Mouse (Mus musculus) spleen, embryonic (tissue): ENCODE data around the gene Phf14.

Experiments used
- CTCF ChIA-PET: fragments of 350-600 bp; sonication (Branson Sonifier 250); formaldehyde crosslinking; loops from one replicate; lab custom pipeline; 2022; lab: Charles Lee

The Phf14 gene

GRCm38 (mm10) chr6:12020738-12021137 lies 113.1 kb downstream of the Phf14 start:
- CTCF ChIA-PET, result no interaction called here

DNA sequence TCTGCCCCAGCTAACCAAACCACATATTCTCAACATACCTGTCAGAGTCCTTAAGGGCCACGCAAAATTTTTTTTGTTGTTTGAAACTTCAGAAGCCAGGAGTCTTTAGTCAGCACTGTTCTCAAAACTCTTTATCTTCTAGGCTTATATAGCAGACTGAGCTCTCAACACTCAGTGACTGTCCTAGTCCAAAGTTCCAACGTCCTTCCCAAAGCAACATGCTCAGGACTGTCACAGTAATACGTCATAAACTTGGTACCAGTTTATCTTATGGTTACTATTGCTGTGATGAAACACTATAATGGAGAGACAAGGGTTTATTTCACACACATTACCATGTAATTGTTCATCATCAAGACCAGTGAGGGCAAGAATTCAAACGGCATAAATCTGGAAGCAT lies 113.9 kb downstream of the Phf14 start:
- CTCF ChIA-PET, result no interaction called here

DNA sequence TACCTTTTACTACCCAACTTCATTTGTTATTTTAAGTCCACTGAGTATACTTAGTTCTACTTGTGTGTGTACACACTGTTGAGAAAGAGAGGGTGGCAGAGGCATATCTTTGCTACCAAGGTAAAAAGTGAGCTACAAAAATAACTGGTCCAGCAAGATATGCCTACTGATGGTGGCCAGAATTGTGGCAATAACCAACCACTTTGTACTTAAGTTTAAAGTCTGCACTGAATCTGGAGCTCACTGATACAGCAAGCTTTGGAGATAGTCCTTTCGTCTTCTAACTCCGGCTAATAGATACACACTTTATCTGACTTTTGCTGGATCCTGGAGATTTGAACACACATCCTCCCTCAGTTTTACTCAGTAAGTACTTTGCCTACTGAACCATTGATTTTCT lies 115.8 kb downstream of the Phf14 start:
- CTCF ChIA-PET, result no interaction called here

- CTCF ChIA-PET, result no interaction called here
These were observed 119.4 kb downstream of the Phf14 start for GRCm38 (mm10) chr6:12026804-12027537.

DNA sequence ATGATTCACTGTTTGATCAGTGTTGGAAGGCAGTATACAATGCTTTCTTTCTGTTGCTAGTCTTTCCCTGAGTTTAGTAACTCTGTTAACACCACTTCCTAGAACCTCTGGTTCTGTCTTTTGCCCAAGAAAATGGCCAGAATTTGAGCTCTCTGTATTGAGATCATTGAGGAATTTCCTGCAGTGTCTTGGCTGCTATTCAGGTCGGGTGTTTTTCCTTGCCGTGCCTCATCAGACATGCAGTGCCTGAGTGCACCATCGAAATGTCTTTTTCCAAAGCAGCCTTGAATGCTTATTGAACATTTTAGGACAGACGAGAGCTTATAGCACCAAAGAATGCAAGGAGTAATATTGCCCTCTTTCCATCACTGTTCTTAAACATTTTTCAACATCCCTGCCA lies 127.0 kb downstream of the Phf14 start:
- CTCF ChIA-PET, result no interaction called here

DNA sequence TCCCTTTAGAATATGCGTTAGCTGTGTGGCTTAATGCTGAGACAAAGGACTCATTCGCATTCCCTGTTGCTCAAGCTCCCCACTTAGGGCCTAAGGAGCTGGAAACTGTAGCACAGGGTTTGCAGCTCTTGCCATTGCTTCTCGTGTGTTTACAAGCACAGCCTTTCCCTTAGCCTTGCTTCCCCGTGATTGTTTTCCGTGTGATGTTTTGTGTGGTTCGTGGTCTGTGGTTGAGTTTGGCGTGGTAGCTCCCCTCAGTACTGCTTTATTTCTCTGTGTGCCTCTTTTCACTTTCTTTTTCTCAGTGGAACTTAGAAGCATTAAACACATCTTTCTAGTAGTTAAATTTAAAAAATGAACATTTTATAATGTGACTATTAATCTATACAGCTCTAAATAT lies 130.7 kb downstream of the Phf14 start:
- CTCF ChIA-PET, result no interaction called here

- CTCF ChIA-PET, result no interaction called here
These were observed 145.3 kb downstream of the Phf14 start for GRCm38 (mm10) chr6:12052884-12053283.

- CTCF ChIA-PET, result no interaction called here
These were observed 146.5 kb downstream of the Phf14 start for GRCm38 (mm10) chr6:12054149-12054548.

GRCm38 (mm10) chr6:12058717-12059116 lies 151.1 kb downstream of the Phf14 start:
- CTCF ChIA-PET, result no interaction called here

GRCm38 (mm10) chr6:12059971-12060370 lies 152.4 kb downstream of the Phf14 start:
- CTCF ChIA-PET, result no interaction called here

GRCm38 (mm10) chr6:12060452-12061140 lies 153.0 kb downstream of the Phf14 start:
- CTCF ChIA-PET, result no interaction called here

DNA sequence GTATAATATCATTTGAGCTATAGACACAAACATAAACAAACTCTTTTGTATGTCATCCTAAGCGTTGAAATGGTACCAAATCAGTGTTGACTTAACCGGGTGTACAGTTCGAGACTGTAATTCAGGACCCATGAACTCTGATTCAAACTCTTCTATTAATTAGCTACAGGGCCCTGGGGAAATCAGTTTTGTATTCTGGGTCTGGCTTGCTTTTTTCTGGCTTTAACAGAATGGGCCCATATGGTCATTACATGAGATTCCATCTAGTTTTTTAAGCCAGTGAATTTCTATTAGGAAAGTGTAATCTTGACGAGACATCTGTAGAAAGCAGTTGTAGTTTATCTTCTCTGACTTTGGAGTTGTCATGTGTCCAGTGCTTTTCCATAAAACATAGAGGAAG lies 160.3 kb downstream of the Phf14 start:
- CTCF ChIA-PET, result no interaction called here

- CTCF ChIA-PET, result interaction anchor here (0.7 kb wide), 1 partner anchor 174 kb away, joined by 8 read pairs; no protein-coding TSS in a partner anchor
These were observed 161.7 kb downstream of the Phf14 start for GRCm38 (mm10) chr6:12069357-12069756.

DNA sequence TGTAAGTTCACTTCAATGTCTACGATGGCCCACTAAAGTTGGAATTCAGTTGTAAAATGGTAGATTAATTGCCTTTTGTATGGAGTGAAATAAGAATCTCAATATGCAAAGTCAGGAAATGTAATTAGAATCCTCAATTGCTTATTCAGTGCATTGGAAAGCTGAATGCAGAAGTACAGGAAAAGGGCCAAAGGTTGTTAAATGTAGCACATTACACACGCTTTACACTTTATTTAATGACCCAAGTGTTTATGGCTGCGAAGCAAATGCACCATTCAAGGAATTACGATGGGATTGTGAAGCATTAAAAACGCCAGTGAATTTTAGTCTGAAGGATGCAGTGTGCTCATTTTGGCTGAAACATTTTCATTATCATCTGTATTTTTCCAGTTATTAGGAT lies 167.0 kb downstream of the Phf14 start:
- CTCF ChIA-PET, result no interaction called here

- CTCF ChIA-PET, result no interaction called here
These were observed 169.7 kb downstream of the Phf14 start for GRCm38 (mm10) chr6:12077338-12077737.

DNA sequence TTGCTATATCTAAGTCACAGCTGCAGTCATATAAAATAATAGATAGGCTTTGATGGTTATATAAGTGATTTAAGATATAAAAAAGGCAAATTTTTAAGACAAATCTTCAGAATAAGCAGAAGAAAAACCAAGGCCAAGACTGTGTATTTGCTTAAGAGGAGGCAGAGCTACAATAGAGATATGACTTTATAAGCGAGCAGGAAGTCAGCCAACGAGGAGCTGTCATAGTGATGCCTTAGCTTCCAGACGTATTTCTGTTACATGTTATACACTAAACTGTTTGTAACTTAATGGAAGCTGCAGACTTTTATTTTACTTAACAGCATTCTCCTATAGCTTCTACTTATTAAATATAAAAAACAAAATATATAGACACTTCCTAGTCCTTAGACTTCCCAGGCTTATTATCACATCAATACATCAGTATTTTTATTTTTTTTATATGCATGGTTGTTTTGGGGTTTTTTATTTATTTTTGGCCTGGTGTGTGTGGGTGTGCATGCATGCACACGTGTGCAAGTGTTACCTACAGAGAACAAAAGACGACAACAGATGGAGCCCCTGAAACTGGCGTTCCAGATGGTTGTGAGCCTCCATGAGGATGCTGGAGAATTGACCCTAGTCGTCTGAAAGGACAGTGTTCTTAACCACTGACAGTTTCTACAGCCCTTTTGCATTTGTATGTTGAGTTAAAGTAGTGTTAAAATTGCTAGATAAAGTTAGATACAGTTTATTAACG lies 170.4 kb downstream of the Phf14 start:
- CTCF ChIA-PET, result no interaction called here

DNA sequence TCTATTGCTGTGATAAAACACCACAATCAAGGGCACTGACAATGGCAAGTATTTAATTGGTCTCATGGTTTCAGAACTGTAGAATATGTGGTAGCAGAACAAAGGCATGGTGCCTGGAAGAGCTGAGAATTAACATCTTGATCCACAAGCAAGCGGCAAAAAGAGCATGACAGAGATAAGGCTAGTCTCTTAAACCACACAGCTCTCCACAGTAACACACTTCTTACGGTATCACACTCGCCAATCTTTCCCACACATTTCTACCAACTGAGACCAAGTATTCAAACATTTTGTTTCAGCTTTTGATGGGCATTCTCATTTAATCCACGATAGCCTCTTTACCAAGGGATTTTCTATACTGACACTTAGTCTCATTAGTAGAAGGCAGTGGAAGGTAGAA lies 171.7 kb downstream of the Phf14 start:
- CTCF ChIA-PET, result no interaction called here

DNA sequence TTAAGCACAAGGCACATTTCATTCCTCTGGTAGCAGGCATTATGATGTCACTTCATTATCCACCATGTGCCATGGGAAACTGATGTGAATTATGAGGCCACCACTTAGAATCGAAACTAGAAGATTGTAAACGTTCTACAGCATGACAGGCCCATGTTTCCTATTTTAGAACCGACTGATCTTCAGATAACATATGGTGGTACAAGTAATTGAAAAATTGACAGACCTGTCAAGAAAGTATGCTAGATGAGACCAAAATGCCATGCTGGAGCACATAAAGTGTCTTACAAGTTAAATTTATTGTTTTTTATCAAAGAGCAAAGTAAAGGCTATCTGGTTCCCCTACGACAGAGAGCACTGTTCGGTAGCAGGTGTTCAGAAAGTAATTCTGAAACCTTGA lies 172.8 kb downstream of the Phf14 start:
- CTCF ChIA-PET, result no interaction called here

DNA sequence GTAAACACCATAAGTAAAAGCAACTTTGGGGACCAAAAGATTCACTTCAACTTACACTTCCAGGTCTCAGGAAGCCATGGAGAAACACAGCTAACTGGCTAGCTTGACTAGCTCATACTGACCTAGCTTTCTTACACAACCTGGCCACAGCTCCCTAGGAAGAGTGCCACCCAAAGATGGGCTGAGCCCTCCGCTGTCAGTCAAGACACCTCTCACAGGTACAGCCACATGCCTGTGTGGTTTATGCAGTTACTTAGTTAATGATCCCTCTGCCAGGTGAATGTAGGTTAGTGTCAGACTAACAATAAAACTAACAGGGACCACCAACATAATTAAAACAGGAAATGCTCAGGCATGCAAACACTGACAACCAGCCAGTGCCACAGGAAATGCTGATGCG lies 174.1 kb downstream of the Phf14 start:
- CTCF ChIA-PET, result no interaction called here

GRCm38 (mm10) chr6:12082125-12082524 lies 174.5 kb downstream of the Phf14 start:
- CTCF ChIA-PET, result no interaction called here

DNA sequence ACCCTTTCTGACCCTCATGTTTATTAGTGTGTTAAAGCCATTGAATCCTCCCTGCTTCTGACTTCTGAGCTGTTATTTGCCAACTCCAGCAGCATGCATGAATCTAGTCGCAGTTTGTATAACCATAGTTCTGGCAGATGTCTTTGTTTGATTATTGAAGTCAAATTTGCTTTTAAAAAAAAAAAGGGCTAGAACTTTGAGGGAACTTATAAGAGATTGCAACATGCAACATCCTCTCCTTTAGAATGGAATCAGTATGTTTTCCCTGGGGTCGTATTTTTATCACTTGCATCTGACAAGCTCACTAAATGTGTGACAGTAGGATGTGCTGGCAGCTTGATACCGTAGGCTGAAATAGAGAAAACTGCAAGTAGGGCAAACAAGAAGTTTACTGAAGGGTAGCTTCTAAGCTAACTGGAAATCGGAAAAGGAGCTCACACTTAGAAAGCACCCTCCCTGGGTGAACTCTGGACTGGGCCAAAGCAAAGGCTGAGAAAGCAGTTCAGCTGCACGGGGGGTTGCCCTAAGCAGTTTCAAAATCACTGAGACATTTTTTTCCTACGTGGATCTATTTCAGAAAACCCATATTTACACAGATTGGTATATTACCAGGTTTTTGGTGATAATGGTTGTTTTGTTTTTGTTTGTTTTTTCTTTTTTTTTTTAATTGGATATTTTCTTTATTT lies 175.1 kb downstream of the Phf14 start:
- CTCF ChIA-PET, result no interaction called here

DNA sequence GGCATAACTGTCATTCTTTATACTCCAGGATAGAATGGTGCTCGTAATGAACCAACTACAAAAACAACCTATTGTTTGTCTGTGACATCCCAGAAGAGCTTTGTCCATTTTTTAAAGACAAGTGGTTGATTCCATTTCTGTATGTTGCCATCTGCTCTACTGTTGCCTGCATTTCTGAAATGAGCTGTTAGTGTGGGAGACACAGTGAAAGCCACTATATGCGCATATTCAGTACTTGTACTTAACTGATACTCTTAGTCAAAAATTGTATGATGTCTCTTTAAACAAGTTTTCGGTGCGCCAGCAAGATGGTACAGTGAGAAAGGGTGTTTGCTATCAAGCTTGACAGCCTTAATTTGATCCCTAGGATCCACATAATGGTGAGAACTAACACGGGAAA lies 177.1 kb downstream of the Phf14 start:
- CTCF ChIA-PET, result no interaction called here
